Mouse (Mus musculus) megakaryocyte, embryonic 14.5 days (primary cell): Measurements from ENCODE around the gene Ugdh.

Experiments used
- FLI1 ChIP-seq: IDR thresholded peaks from 2 replicates; pipeline ENCODE4 v1.6.1; 2012; ENCODE audit warnings: low read length, inconsistent platforms, mixed read lengths
- GATA1 ChIP-seq: IDR thresholded peaks from 3 replicates; pipeline ENCODE4 v1.6.1; 2012; ENCODE audit warnings: mixed read lengths, low read length, inconsistent platforms, borderline replicate concordance

DNA sequence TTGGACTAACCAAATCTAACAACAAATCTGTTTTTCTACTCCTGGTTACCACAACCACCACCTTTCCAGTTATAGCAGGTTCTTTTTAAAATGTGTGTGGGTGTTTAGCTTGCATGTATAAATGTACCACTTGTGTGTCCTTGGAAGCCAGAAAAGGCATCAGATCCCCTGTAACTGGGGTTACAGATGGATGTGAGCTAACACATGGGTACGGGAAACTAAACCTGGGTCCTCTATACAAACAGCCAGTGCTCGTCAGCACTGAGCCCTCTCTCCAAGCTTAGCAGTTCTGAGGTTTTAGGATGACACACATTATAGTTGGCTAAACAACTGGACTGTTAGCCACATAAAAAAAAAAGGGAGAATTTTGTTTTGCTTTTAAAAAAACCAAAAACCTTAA, 50.0 kb downstream of the Ugdh start:
- TF ChIP-seq GATA1 = no peak
- no peak for TF ChIP-seq FLI1
